Mouse (Mus musculus): ENCODE data around the gene Hist1h2bb. TPM values are rescaled to one million over a fixed set of nuclear protein-coding genes. Genes with fewer than 3 reads are reported as not detected.
"Not testable (repeated sequence)": the region's sequence is repeated elsewhere in the genome, so short reads cannot be mapped to it uniquely, and the experiment has no call there.

Hist1h2bb gene
- 10 to 100 TPM; 23.0 to 24.7 TPM for total RNA-seq (2021)
- long read RNA-seq, experiment 1 = 0 reads
- long read RNA-seq, experiment 2 = 0 reads

GRCm38 (mm10) chr13:23746201-23747080 is at the start of gene Hist1h2bb:
Hist1h2bb (plus strand) TSS chr13:23746734.
- peak within 1 kb of the TSS; percentile 91 for H3K27ac ChIP-seq
- peak; percentile 50 for TF ChIP-seq CTCF (conservative IDR thresholded peaks at IDR 0.05)
- peak within 1 kb of the TSS; percentile 59 for H3K4me3 ChIP-seq
- peak; percentile 52 to 87 for DNase-seq (ENCODE audit: low spot score in 2 of 2)

- peak overlapping the region; percentile 86 for H3K27ac ChIP-seq
- H3K4me3 ChIP-seq = peak overlapping the region; percentile 63
- TF ChIP-seq CTCF (conservative IDR thresholded peaks at IDR 0.05) = peak; percentile 85
- peak in 1 of 2 experiments; percentile 57 for DNase-seq (ENCODE audit: low spot score in 2 of 2)
These were observed 48.8 kb upstream of the Hist1h2bb start for GRCm38 (mm10) chr13:23697491-23698299.

GRCm38 (mm10) chr13:23698300-23698693 is 48.2 kb upstream of the Hist1h2bb start, which contains the start of gene Hist1h4c:
Hist1h4c (minus strand) TSS chr13:23698454.
- DNase-seq (ENCODE audit: low spot score in 2 of 2) = peak; percentile 99 to 100
- H3K27ac ChIP-seq = peak within 1 kb of the TSS; percentile 86
- no peak for TF ChIP-seq CTCF (conservative IDR thresholded peaks at IDR 0.05)
- H3K4me3 ChIP-seq = peak within 1 kb of the TSS; percentile 63

GRCm38 (mm10) chr13:23698996-23699395 is 47.5 kb upstream of the Hist1h2bb start:
- Histone ChIP-seq H3K4me3 (peak overlapping the region; percentile 45; the same call in 1 of the 2 replicates), H3K27ac (peak overlapping the region; percentile 63; the same call in 1 of the 2 replicates)
- TF ChIP-seq CTCF (conservative IDR thresholded peaks at IDR 0.05) = no peak
- no peak for DNase-seq (ENCODE audit: low spot score in 2 of 2)

GRCm38 (mm10) chr13:23699767-23700166 is 46.8 kb upstream of the Hist1h2bb start:
- H3K4me3 ChIP-seq = no peak overlapping the region
- TF ChIP-seq CTCF (conservative IDR thresholded peaks at IDR 0.05) = peak; percentile 63
- no peak for DNase-seq (ENCODE audit: low spot score in 2 of 2)
- no peak overlapping the region for H3K27ac ChIP-seq

- peak; percentile 97 for TF ChIP-seq CTCF (conservative IDR thresholded peaks at IDR 0.05)
These were observed 45.6 kb upstream of the Hist1h2bb start for GRCm38 (mm10) chr13:23700786-23701520.

GRCm38 (mm10) chr13:23702220-23702619 is 44.3 kb upstream of the Hist1h2bb start:
- Histone ChIP-seq H3K27ac (no peak overlapping the region), H3K4me3 (no peak overlapping the region)
- no peak for DNase-seq (ENCODE audit: low spot score in 2 of 2)
- TF ChIP-seq CTCF (conservative IDR thresholded peaks at IDR 0.05) = no peak

More at GRCm38 (mm10) chr13:23700786-23701520, 45.6 kb upstream of the Hist1h2bb start:
- Histone ChIP-seq H3K27ac (no peak overlapping the region), H3K4me3 (no peak overlapping the region)
- peak; percentile 82 for DNase-seq (ENCODE audit: low spot score in 2 of 2)

- H3K4me3 ChIP-seq; H3K27ac ChIP-seq; DNase-seq (ENCODE audit: low spot score in 2 of 2): not testable (repeated sequence)
These were observed 43.7 kb upstream of the Hist1h2bb start for GRCm38 (mm10) chr13:23702801-23703200.

- Histone ChIP-seq H3K27ac (no peak overlapping the region), H3K4me3 (no peak overlapping the region)
- DNase-seq (ENCODE audit: low spot score in 2 of 2) = no peak
- TF ChIP-seq CTCF (conservative IDR thresholded peaks at IDR 0.05) = no peak
These were observed 40.7 kb upstream of the Hist1h2bb start for GRCm38 (mm10) chr13:23705751-23706356.

- no peak for DNase-seq (ENCODE audit: low spot score in 2 of 2)
- no peak for TF ChIP-seq CTCF (conservative IDR thresholded peaks at IDR 0.05)
- no peak overlapping the region for H3K27ac ChIP-seq
- H3K4me3 ChIP-seq = no peak overlapping the region
These were observed 39.8 kb upstream of the Hist1h2bb start for GRCm38 (mm10) chr13:23706771-23707170.

GRCm38 (mm10) chr13:23708041-23708440 is 38.5 kb upstream of the Hist1h2bb start:
- TF ChIP-seq CTCF (conservative IDR thresholded peaks at IDR 0.05) = no peak
- H3K27ac ChIP-seq = no peak overlapping the region
- H3K4me3 ChIP-seq = no peak overlapping the region
- no peak for DNase-seq (ENCODE audit: low spot score in 2 of 2)

- no peak for DNase-seq (ENCODE audit: low spot score in 2 of 2)
- Histone ChIP-seq H3K27ac (no peak overlapping the region), H3K4me3 (no peak overlapping the region)
- TF ChIP-seq CTCF (conservative IDR thresholded peaks at IDR 0.05) = no peak
These were observed 37.9 kb upstream of the Hist1h2bb start for GRCm38 (mm10) chr13:23708654-23709053.

Measured in layer of hippocampus, adult 2 months (tissue).